Mouse (Mus musculus): ENCODE measurements around the gene Slc35b3. TPM values are rescaled to one million over a fixed set of nuclear protein-coding genes. Genes with fewer than 3 reads are reported as not detected.

The Slc35b3 gene
- total and polyA plus RNA-seq, 2 experiments from 2014 or later, result 25.8 to 37.8 TPM

- H3K36me3 ChIP-seq (ENCODE audit: insufficient read depth), result no peaks in the 10 kb centered on the region
- DNase-seq (no peak), ATAC-seq (no peak)
- no peak for TF ChIP-seq CTCF (IDR thresholded peaks at IDR 0.05; ENCODE audit: low read depth)
- H3K4me1 ChIP-seq (ENCODE audit: insufficient read depth), result no peaks in the 10 kb centered on the region
- no peaks in the 10 kb centered on the region for H3K9me3 ChIP-seq (ENCODE audit: low read length)
- H3K4me2 ChIP-seq (ENCODE audit: low read depth), result no peak overlapping the region
- no peak overlapping the region for H3K4me3 ChIP-seq (ENCODE audit: low read depth, low read length)
- WGBS, result 86% methylated on average over 2 of the region's 2 CpGs
- H3K9ac ChIP-seq, result no peak overlapping the region
- H3K27ac ChIP-seq (ENCODE audit: low read depth, low read length), result no peak overlapping the region
- H3K27me3 ChIP-seq (ENCODE audit: insufficient read depth, low read length), result no peaks in the 10 kb centered on the region
Observed at GRCm38 (mm10) chr13:38966922-38967448, 6.3 kb upstream of the Slc35b3 start.

- Histone ChIP-seq H3K27ac (ENCODE audit: low read depth, low read length) (no peak overlapping the region), H3K4me1 (ENCODE audit: insufficient read depth) (peaks cover 8% of the 10 kb centered on the region), H3K4me3 (ENCODE audit: low read depth, low read length) (no peak overlapping the region), H3K9ac (no peak overlapping the region), H3K9me3 (ENCODE audit: low read length) (no peaks in the 10 kb centered on the region), H3K27me3 (ENCODE audit: insufficient read depth, low read length) (no peaks in the 10 kb centered on the region), H3K4me2 (ENCODE audit: low read depth) (no peak overlapping the region), H3K36me3 (ENCODE audit: insufficient read depth) (no peaks in the 10 kb centered on the region)
- WGBS, result 82% methylated on average over 2 of the region's 2 CpGs
- DNase-seq, result no peak
- no peak for TF ChIP-seq CTCF (IDR thresholded peaks at IDR 0.05; ENCODE audit: low read depth)
- no peak for ATAC-seq
Observed at GRCm38 (mm10) chr13:38962771-38963170, 2.1 kb upstream of the Slc35b3 start.

- Histone ChIP-seq H3K4me3 (ENCODE audit: low read depth, low read length) (no peak overlapping the region), H3K9me3 (ENCODE audit: low read length) (no peaks in the 10 kb centered on the region)
Observed at GRCm38 (mm10) chr13:38958037-38958436, 2.6 kb downstream of the Slc35b3 start.

GRCm38 (mm10) chr13:38946296-38947012 is 14.2 kb downstream of the Slc35b3 start:
- no peak overlapping the region for H3K4me3 ChIP-seq (ENCODE audit: low read depth, low read length)
- H3K9ac ChIP-seq, result no peak overlapping the region
- H3K4me1 ChIP-seq (ENCODE audit: insufficient read depth), result no peaks in the 10 kb centered on the region
- DNase-seq, result no peak
- peaks cover 44% of the 10 kb centered on the region for H3K36me3 ChIP-seq (ENCODE audit: insufficient read depth)
- no peak for TF ChIP-seq CTCF (IDR thresholded peaks at IDR 0.05; ENCODE audit: low read depth)
- no peaks in the 10 kb centered on the region for H3K9me3 ChIP-seq (ENCODE audit: low read length)
- H3K27me3 ChIP-seq (ENCODE audit: insufficient read depth, low read length), result no peaks in the 10 kb centered on the region
- no peak for ATAC-seq
- no peak overlapping the region for H3K27ac ChIP-seq (ENCODE audit: low read depth, low read length)
- WGBS, result 88% methylated on average over 3 of the region's 3 CpGs
- H3K4me2 ChIP-seq (ENCODE audit: low read depth), result no peak overlapping the region

More at GRCm38 (mm10) chr13:38958037-38958436, 2.6 kb downstream of the Slc35b3 start:
- no peak for TF ChIP-seq CTCF (IDR thresholded peaks at IDR 0.05; ENCODE audit: low read depth)
- Histone ChIP-seq H3K4me2 (ENCODE audit: low read depth) (no peak overlapping the region), H3K9ac (no peak overlapping the region), H3K27ac (ENCODE audit: low read depth, low read length) (no peak overlapping the region), H3K27me3 (ENCODE audit: insufficient read depth, low read length) (no peaks in the 10 kb centered on the region), H3K4me1 (ENCODE audit: insufficient read depth) (peaks cover 8% of the 10 kb centered on the region), H3K36me3 (ENCODE audit: insufficient read depth) (peaks cover 17% of the 10 kb centered on the region)
- DNase-seq, result no peak
- no peak for ATAC-seq
- WGBS, result 77% methylated on average over 5 of the region's 5 CpGs

- Histone ChIP-seq H3K27me3 (ENCODE audit: insufficient read depth, low read length) (no peaks in the 10 kb centered on the region), H3K4me2 (ENCODE audit: low read depth) (no peak overlapping the region), H3K9me3 (ENCODE audit: low read length) (no peaks in the 10 kb centered on the region), H3K9ac (no peak overlapping the region), H3K36me3 (ENCODE audit: insufficient read depth) (peaks cover 46% of the 10 kb centered on the region), H3K27ac (ENCODE audit: low read depth, low read length) (no peak overlapping the region), H3K4me1 (ENCODE audit: insufficient read depth) (no peaks in the 10 kb centered on the region), H3K4me3 (ENCODE audit: low read depth, low read length) (no peak overlapping the region)
- WGBS, result 88% methylated on average over 1 of the region's 1 CpGs
- no peak for DNase-seq
- TF ChIP-seq CTCF (IDR thresholded peaks at IDR 0.05; ENCODE audit: low read depth), result no peak
- ATAC-seq, result no peak
Observed at GRCm38 (mm10) chr13:38945767-38946166, 14.9 kb downstream of the Slc35b3 start.

- TF ChIP-seq CTCF (IDR thresholded peaks at IDR 0.05; ENCODE audit: low read depth), result no peak
- Histone ChIP-seq H3K27ac (ENCODE audit: low read depth, low read length) (no peak overlapping the region), H3K4me2 (ENCODE audit: low read depth) (no peak overlapping the region), H3K27me3 (ENCODE audit: insufficient read depth, low read length) (no peaks in the 10 kb centered on the region), H3K4me1 (ENCODE audit: insufficient read depth) (no peaks in the 10 kb centered on the region), H3K4me3 (ENCODE audit: low read depth, low read length) (no peak overlapping the region), H3K9ac (no peak overlapping the region), H3K36me3 (ENCODE audit: insufficient read depth) (peaks cover 46% of the 10 kb centered on the region), H3K9me3 (ENCODE audit: low read length) (no peaks in the 10 kb centered on the region)
- DNase-seq (no peak), ATAC-seq (no peak)
- 93% methylated on average over 6 of the region's 6 CpGs for WGBS
Observed at GRCm38 (mm10) chr13:38944951-38945350, 15.7 kb downstream of the Slc35b3 start.

- Histone ChIP-seq H3K27ac (ENCODE audit: low read depth, low read length) (no peak overlapping the region), H3K4me1 (ENCODE audit: insufficient read depth) (no peaks in the 10 kb centered on the region), H3K9ac (no peak overlapping the region), H3K27me3 (ENCODE audit: insufficient read depth, low read length) (no peaks in the 10 kb centered on the region), H3K9me3 (ENCODE audit: low read length) (no peaks in the 10 kb centered on the region), H3K4me2 (ENCODE audit: low read depth) (no peak overlapping the region), H3K36me3 (ENCODE audit: insufficient read depth) (peaks cover 50% of the 10 kb centered on the region), H3K4me3 (ENCODE audit: low read depth, low read length) (no peak overlapping the region)
- 93% methylated on average over 4 of the region's 4 CpGs for WGBS
- DNase-seq (no peak), ATAC-seq (no peak)
- no peak for TF ChIP-seq CTCF (IDR thresholded peaks at IDR 0.05; ENCODE audit: low read depth)
Observed at GRCm38 (mm10) chr13:38941786-38942185, 18.9 kb downstream of the Slc35b3 start.
